Mouse (Mus musculus) neural tube, postnatal 0 days (tissue): Measurements from ENCODE around the gene 1700013G24Rik. TPM values are rescaled to one million over a fixed set of nuclear protein-coding genes. Genes with fewer than 3 reads are reported as not detected.

Source experiments
- polyA plus RNA-seq: library from polyadenylated mRNA; unstranded; fragments of >200 nt; fragmentation: Nextera tagmentation; extraction: Ambion mirVana; gene quantifications from 2 replicates; pipeline ENCODE4 v1.2.1, GENCODE M21; 2015

1700013G24Rik gene
- polyA plus RNA-seq: not detected in 2 replicates

GRCm38 (mm10) chr4:137453234-137453767 is at the start of gene 1700013G24Rik:
Gene 1700013G24Rik (plus strand): TSS chr4:137453284.

GRCm38 (mm10) chr4:137409691-137410090 is 43.4 kb upstream of the 1700013G24Rik start, which contains the start of gene Cela3a:
Gene Cela3a (minus strand): TSS chr4:137409791.

GRCm38 (mm10) chr4:137430502-137430901 is 22.6 kb upstream of the 1700013G24Rik start, which contains the start of gene Cela3b:
Gene Cela3b (minus strand): TSS chr4:137430540.

GRCm38 (mm10) chr4:137468260-137469080 is 15.4 kb downstream of the 1700013G24Rik start, which contains the start of gene Hspg2:
Gene Hspg2 (plus strand): TSS chr4:137468769.

Other genes starting within 250 kb of the 1700013G24Rik start
- gene Wnt4, start 175.8 kb upstream of the 1700013G24Rik start, polyA plus RNA-seq: 9.0 and 10.9 TPM in 2 replicates
- 962 and 964 TPM in 2 replicates for gene Cdc42, start 95.6 kb upstream of the 1700013G24Rik start, polyA plus RNA-seq
- gene Cela3a, start 43.5 kb upstream of the 1700013G24Rik start, polyA plus RNA-seq: not detected in 2 replicates
- gene Cela3b, start 22.7 kb upstream of the 1700013G24Rik start, polyA plus RNA-seq: not detected in 2 replicates
- 7.4 and 9.9 TPM in 2 replicates for gene Hspg2, start 15.5 kb downstream of the 1700013G24Rik start, polyA plus RNA-seq
- gene Ldlrad2, start 121.3 kb downstream of the 1700013G24Rik start, polyA plus RNA-seq: not detected in 2 replicates
- 42.8 and 47.2 TPM in 2 replicates for gene Usp48, start 140.5 kb downstream of the 1700013G24Rik start, polyA plus RNA-seq
- 114 and 136 TPM in 2 replicates for gene Rap1gap, start 211.4 kb downstream of the 1700013G24Rik start, polyA plus RNA-seq